Mouse (Mus musculus): ENCODE results near the gene Igf1. TPM values are rescaled to one million over a fixed set of nuclear protein-coding genes. Genes with fewer than 3 reads are reported as not detected.

Gene Igf1
- total RNA-seq, 2 experiments from 2014 or later = 39.7 to 63.6 TPM

- no peak for DNase-seq
- intact Hi-C loops (cut with DNase I; ENCODE audit: low total_unique reads) = no loop called here
Measured at GRCm38 (mm10) chr10:87892256-87892655, 34.2 kb downstream of the Igf1 start.

GRCm38 (mm10) chr10:87893272-87893671, 35.2 kb downstream of the Igf1 start:
- DNase-seq = no peak

DNA sequence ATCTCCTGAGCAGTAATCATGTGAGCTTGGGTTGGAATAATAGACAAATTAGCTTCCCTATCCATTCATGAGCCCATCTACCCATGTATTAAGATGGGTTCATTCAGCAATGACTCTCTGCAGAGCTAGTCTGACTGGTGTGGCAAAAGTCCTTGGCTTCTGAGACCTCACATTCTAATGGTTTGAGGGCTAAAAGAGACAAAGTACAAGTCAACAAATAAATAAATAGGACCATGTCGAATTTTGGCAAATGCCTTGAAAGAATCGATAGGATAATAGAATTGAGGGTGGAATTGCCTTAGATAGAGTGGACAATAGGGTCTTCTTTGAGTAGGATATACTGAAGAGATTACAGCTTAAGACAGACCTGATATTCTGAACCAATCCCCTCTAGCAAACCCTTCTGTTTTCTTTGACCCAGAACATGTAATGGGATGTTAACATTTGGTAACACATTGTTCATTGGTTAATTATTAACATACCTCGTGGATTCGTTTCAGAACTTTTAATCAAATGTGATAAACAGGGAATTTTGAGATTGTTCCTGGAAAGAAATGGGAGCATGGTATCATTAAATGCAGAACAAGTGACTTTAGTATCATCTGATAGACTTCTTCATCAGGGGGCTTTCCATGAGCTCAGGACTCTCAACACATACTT, 36.5 kb downstream of the Igf1 start:
- DNase-seq = no peak
- intact Hi-C loops (cut with DNase I; ENCODE audit: low total_unique reads) = no loop called here

More at GRCm38 (mm10) chr10:87893272-87893671, 35.2 kb downstream of the Igf1 start:
- intact Hi-C loops (cut with DNase I; ENCODE audit: low total_unique reads) = no loop called here

GRCm38 (mm10) chr10:87895351-87895750, 37.3 kb downstream of the Igf1 start:
- no peak for DNase-seq
- intact Hi-C loops (cut with DNase I; ENCODE audit: low total_unique reads) = no loop called here

- no peak for DNase-seq
- intact Hi-C loops (cut with DNase I; ENCODE audit: low total_unique reads) = no loop called here
Measured at GRCm38 (mm10) chr10:87897331-87897730, 39.3 kb downstream of the Igf1 start.

GRCm38 (mm10) chr10:87898826-87899225, 40.8 kb downstream of the Igf1 start:
- DNase-seq = no peak

DNA sequence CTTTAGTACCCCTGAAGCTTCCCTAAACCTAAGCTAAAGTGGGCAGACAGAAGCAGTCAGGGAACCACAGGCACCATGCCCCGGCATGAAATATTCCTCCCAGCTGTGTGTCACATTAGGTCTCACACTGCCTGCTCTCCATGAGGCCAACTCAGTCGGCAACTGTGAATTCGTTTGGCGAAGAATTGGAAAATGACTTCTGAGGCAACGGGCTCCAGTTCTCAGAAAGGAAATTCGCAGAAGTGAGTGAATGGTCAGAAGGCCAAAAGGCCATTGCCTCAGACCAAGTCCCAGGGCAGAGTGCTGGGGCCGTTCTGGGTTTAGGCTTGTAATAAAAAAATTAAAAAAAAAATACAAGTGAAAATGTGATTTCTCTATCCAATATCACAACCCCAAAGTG, 43.9 kb downstream of the Igf1 start:
- DNase-seq = peak; percentile 55
- intact Hi-C loops (cut with DNase I; ENCODE audit: low total_unique reads) = no loop called here

More at GRCm38 (mm10) chr10:87898826-87899225, 40.8 kb downstream of the Igf1 start:
- intact Hi-C loops (cut with DNase I; ENCODE audit: low total_unique reads) = no loop called here

GRCm38 (mm10) chr10:87904324-87904723, 46.3 kb downstream of the Igf1 start:
- intact Hi-C loops (cut with DNase I; ENCODE audit: low total_unique reads) = no loop called here
- DNase-seq = no peak

DNA sequence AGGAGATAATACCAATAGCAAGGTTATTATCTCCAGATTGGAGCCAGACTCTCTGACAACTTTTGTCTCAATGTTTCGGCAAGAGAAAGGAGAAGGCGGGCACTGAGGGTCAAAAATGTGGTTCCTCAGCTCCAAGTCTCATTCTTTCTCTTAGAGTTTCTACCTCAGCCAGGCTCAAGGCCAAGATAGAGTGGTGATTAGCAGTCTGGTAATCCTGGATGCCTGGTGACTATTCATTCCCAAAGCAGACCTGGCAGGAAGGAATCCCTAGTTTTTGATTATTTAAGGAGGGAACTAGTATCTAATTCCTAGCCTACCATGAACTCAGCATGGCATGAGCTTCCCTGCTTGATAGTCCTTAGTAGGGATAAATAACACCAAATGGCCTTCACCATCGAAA, 47.0 kb downstream of the Igf1 start:
- intact Hi-C loops (cut with DNase I; ENCODE audit: low total_unique reads) = no loop called here
- DNase-seq = no peak

- DNase-seq = no peak
- intact Hi-C loops (cut with DNase I; ENCODE audit: low total_unique reads) = no loop called here
Measured at GRCm38 (mm10) chr10:87906121-87906520, 48.1 kb downstream of the Igf1 start.

DNA sequence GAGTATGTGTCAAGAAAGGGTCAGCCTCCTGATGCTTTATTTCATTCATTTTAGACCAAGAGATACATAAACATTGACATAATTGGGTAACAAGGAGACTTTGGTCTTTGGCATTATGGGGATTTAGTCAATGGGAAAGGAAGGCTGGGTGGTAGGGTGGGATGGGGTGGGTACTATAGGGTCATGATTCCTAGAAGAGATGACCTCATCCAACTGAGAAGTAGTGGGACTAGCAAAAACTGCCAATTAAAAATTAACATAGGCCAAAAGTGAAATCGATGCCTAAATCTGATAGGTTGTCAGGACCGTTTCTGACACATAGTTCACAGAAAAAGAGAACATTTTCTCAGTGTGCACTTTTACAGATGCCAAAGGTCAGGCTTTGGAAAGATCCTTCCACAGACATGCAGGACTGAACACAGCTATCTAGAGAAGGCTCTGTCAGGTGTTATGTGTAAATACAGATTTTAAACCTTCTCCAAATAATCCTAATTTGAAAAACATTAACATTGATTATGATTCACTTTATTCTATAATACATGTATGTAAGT, 48.8 kb downstream of the Igf1 start:
- DNase-seq = no peak
- intact Hi-C loops (cut with DNase I; ENCODE audit: low total_unique reads) = no loop called here

DNA sequence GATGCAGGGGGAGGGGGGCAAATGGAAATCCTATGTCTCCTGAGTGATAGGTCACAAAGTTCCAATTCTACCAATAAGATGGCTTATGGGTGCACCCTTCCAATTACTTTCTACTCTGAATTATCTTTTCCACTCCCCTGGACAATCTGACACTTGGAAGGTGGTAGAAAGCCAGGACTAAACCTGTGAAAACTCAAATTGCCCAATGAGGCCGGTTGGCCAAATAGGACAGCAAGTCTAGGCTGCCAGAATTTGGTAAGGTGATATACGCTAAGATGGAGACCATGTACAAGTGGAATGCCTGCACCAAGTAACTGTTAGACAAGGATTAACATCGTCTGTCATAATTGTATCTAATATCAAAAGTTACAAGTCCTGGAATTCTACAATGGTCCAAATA, 55.8 kb downstream of the Igf1 start:
- DNase-seq = no peak
- intact Hi-C loops (cut with DNase I; ENCODE audit: low total_unique reads) = no loop called here

DNA sequence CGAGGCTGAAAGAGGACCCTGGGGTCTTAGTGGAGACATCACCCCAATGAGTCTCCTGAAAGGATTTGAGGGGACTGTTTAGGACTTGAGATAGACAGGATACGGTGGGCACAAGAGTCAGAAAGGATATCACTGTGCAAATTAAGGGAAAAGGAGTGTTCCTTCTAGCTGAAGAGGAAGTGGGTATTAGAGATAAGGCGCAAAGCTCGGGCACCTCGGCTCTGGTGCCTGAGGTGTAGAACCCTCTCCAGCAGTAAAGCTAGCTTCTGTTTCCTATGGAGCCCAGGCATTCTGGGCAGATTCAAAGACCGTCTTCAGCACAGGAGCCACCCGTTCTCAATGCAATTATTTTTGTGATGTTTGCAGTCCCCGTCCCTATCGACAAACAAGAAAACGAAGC, 56.9 kb downstream of the Igf1 start:
- DNase-seq = no peak
- intact Hi-C loops (cut with DNase I; ENCODE audit: low total_unique reads) = no loop called here

- DNase-seq = no peak
- intact Hi-C loops (cut with DNase I; ENCODE audit: low total_unique reads) = no loop called here
Measured at GRCm38 (mm10) chr10:87915782-87916181, 57.7 kb downstream of the Igf1 start.

- DNase-seq = no peak
- intact Hi-C loops (cut with DNase I; ENCODE audit: low total_unique reads) = no loop called here
Measured at GRCm38 (mm10) chr10:87922263-87922662, 64.2 kb downstream of the Igf1 start.

DNA sequence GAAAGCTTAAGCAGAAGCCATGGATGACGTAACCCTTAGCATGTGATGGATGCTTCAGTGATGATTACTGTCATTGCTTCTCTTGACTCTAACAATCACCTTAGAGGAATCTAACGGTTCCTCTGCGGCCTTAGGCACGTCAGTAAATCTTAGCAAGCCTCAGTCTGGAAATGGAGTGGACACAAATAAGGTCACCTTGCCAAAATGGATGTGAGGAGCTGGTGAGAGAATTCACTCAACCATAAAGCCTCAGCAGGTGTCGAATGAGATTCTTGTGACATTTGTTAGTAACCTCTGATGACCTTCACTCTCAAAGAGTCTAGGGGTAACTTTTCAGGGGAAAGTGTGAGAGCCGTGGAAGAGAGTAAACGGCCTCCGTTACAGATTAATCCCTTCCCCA, 68.5 kb downstream of the Igf1 start:
- no peak for DNase-seq
- intact Hi-C loops (cut with DNase I; ENCODE audit: low total_unique reads) = no loop called here

DNA sequence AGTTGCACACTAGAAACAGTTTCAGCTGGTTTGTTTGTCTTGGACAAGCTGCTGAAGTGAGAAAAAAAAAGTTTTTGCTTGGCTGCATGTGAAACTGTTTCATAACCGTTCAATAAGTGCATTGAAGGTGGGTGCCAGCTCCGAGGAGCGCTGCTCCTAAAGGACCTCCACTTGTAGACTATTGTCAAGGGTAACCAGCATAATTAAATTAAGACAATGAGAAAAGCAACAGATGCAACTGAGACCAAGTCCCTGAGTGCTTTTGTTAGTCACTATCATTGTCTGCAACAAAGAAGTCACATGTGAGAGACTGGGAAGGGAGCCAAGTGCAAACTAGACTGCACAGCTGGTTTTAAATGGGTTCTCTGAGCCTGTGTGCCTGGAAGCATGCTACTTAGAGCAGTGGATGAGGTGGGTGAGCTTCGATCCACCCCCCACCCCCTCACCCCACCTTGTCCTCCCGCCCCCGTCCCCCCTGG, 69.1 kb downstream of the Igf1 start:
- intact Hi-C loops (cut with DNase I; ENCODE audit: low total_unique reads) = no loop called here
- peak; percentile 56 for DNase-seq

DNA sequence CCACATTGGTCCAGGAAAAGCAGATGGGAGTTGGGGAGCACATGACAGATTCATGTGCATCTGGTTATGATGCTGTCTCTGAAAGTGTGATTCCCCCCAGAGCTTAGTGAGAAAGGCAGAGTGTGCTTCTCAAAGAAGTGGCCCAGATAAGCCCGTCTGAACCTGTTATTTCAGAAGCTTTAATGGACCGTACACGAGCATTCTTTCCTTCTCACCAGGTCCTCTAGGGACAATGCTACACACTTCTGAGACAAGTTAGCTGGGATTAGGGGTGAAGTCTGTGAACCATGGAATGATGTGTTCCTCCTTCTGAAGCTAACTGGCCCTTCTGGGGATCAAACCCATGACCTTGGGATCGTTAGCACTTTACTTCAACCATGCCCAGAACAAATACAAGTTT, 90.1 kb downstream of the Igf1 start:
- intact Hi-C loops (cut with DNase I; ENCODE audit: low total_unique reads) = no loop called here
- DNase-seq = no peak

GRCm38 (mm10) chr10:87971536-87971935, 113.5 kb downstream of the Igf1 start:
- intact Hi-C loops (cut with DNase I; ENCODE audit: low total_unique reads) = loop anchor here (10.0 kb wide), 1 partner anchor 317 kb away; no protein-coding TSS in a partner anchor
- DNase-seq = no peak

- intact Hi-C loops (cut with DNase I; ENCODE audit: low total_unique reads) = loop anchor here (10.0 kb wide), 1 partner anchor 319 kb away; no protein-coding TSS in a partner anchor
- DNase-seq = no peak
Measured at GRCm38 (mm10) chr10:87973911-87974631, 116.0 kb downstream of the Igf1 start.

DNA sequence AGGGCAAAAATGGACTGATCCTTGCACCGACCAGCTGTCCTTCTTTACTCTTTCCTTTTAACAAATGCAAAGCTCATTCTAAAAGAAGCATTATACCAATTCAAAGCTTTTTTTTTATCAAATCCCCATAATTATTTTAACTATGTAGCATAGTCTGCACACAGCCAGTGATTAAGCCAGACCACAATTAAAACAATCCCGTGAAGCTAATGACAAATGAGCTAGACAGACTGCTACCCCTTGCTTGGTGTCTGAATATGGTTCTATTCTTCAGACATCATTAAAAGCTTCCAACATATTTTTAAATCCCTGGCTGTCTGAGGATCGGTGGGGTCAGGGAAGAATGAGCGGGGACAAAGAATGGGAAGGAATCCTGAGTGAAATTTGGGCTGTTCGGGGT, 127.3 kb downstream of the Igf1 start:
- DNase-seq = no peak
- intact Hi-C loops (cut with DNase I; ENCODE audit: low total_unique reads) = no loop called here

Data from gastrocnemius, postnatal 14 days (tissue).